Mouse (Mus musculus) frontal cortex, adult 2 months (tissue): ENCODE data around the gene Htr6. TPM values are rescaled to one million over a fixed set of nuclear protein-coding genes. Genes with fewer than 3 reads are reported as not detected.

Experiments used
- DNase-seq, 2 experiments: peaks; one replicate each; pipeline ENCODE4 v3.0.0; 2022; ENCODE audit warnings: low spot score in 1 of 2; ENCODE audit errors: extremely low spot score in 1 of 2
- polyA plus RNA-seq: library from polyadenylated mRNA; depleted of rRNA; stranded (reverse); fragments of >200 nt; gene quantifications from 2 replicates; pipeline ENCODE4 v1.2.3, GENCODE M21; 2012

The Htr6 gene
- polyA plus RNA-seq, 1 experiment = 6.2 TPM

DNA sequence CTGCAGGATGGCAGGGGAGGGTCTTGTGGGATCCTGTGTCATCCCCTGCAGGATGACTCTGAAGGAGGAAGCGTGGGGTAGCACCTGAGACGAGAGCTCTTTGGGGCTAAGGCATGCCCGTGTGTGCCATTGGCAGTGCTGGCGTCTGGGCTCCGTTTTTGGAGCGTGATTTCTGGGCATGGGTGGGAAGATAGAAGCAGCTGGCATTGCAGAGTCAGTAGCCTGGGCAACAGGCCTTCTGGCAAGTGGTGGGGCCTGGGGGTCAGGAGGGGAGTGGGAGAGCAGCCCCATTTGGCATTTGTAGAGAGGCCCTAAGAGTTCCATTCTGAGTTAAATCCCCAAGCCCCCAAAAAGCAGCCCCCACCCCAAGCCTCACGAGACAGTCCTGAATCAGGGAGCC lies 22.6 kb downstream of the Htr6 start:
- DNase-seq = no peak

- peak; percentile 60 to 71 for DNase-seq
These were observed 26.9 kb downstream of the Htr6 start for GRCm38 (mm10) chr4:139048518-139048917.

DNA sequence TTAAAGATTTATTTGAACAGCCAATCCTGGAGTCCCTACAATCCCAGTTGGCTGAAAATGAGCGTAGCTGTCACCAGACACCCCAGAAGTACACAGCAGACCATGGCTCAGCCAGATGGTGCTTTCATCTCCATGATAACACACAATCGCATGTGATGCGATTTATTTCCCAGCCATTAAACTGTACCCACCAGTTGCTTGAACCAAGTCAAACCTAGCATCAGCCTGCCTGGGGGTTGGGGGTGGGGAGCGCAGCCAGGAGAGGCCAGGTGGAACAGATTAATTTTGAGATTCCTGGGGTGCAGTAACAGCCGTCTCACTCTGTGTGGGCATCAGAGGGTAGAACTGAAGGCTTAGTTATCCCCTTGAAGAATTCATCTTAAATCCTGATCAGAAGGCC lies 29.0 kb downstream of the Htr6 start:
- DNase-seq = no peak

- DNase-seq = no peak
These were observed 30.8 kb downstream of the Htr6 start for GRCm38 (mm10) chr4:139044566-139044965.

- DNase-seq = no peak
These were observed 31.8 kb downstream of the Htr6 start for GRCm38 (mm10) chr4:139043600-139043999.

GRCm38 (mm10) chr4:139042611-139043010 lies 32.8 kb downstream of the Htr6 start:
- no peak for DNase-seq

GRCm38 (mm10) chr4:139040084-139040839 lies 35.1 kb downstream of the Htr6 start:
- no peak for DNase-seq

DNA sequence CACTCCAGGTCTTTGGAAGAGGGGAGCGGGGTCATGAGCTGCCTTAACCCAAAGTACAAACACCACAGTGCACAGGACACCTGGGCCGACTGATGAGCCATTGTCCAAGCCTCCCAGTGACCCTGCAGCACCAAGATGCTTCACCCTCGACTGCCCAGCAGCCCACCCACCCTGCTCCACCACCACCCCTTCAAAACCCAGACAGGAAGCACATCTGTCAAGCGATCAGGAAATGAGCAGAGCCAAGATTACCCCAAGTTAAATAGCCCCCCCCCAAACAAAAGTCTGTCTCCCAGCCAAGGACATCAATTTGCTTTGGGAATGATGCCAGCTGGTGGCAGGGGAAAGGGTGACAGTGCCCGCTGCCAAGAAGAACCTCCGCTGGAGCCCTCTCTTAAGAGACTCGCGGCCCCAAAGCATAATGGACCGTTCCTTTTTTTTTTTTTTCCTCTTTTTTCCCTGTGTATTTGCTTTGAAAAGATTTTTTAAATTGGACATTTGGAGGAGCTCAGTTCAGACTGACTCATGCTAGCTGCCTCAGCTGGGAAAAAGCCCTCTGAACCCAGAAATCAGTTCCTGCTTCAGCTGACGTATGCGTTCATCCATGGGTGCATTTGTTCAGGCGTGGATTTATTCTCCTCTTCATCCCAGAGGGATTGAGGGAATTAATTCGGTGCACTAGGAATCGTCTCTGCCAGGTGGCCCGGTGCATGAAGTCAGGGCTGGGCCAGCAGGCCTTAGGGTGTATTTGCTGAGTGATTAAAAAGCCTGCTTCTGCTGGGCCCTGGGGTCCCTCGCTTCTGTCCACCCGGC lies 37.4 kb downstream of the Htr6 start:
- DNase-seq = no peak

- no peak for DNase-seq
These were observed 39.6 kb downstream of the Htr6 start for GRCm38 (mm10) chr4:139035799-139036198.

- DNase-seq = no peak
These were observed 40.4 kb downstream of the Htr6 start for GRCm38 (mm10) chr4:139034942-139035341.

GRCm38 (mm10) chr4:139034540-139034939 lies 40.8 kb downstream of the Htr6 start:
- DNase-seq = no peak

GRCm38 (mm10) chr4:139034010-139034367 lies 41.4 kb downstream of the Htr6 start:
- DNase-seq = peak in 1 of 2 experiments; percentile 47

- DNase-seq = peak in 1 of 2 experiments; percentile 57
These were observed 41.9 kb downstream of the Htr6 start for GRCm38 (mm10) chr4:139033263-139034009.

- DNase-seq = no peak
These were observed 42.8 kb downstream of the Htr6 start for GRCm38 (mm10) chr4:139032521-139032920.

DNA sequence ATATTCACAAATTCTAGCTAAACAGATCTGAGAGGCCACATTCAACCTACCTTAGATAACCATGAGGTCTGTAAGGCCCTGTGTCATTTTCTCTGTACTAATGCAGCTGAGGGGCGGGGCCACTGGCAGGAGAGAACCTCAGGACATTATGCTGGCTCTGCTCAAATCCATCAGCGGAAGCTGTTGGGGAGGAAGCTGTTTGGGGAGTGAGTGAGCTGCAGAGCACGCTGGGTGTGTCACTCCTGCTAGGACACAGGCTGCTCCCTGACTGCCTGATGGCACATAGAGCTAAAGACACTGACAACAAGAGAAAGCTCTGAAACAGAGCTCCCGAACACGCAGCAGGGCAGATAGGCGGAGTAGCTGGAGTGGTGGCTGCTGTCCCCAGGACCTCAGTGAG lies 44.7 kb downstream of the Htr6 start:
- DNase-seq = no peak

DNA sequence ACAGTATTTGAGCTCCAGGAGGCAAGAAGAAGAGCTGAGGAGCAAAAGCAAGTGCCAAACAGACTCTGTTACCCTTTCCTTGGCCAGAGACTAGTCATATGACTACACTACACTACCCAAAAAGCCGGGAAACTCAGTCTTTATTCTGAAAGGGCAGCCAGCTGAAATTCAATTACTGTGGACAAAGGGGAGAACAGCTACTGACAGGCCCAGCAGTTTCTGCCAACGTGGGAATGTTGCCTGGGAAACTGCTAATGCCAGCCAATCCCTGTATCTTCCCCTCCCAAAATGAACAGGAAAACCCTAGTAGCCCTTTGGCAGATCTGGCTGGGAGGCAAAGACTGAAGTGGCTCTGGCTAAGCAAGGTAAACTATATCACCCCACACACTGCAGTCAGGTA lies 51.0 kb downstream of the Htr6 start:
- DNase-seq = peak; percentile 42 to 70

GRCm38 (mm10) chr4:139020385-139020784 lies 55.0 kb downstream of the Htr6 start:
- no peak for DNase-seq

- DNase-seq = no peak
These were observed 56.0 kb downstream of the Htr6 start for GRCm38 (mm10) chr4:139019413-139019812.

GRCm38 (mm10) chr4:139018976-139019375 lies 56.4 kb downstream of the Htr6 start:
- no peak for DNase-seq

GRCm38 (mm10) chr4:139018388-139018787 lies 57.0 kb downstream of the Htr6 start:
- DNase-seq = no peak

DNA sequence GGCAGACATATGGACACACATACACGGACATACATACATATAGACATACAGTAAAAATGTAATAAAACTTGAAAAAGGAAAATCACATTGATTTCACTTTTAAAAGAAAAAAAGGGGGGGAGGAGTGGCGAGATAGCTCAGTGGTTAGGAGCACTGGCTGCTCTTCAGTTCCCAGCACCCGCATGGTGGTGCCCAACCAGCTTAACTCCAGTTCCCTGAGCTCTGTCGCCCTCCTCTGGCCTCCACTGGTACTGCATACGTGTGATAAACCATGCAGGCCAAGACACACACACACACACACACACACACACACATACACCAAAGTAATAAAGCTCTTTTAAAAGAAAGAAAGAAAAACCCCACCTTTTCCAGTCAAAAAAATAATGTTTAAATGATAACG lies 60.6 kb downstream of the Htr6 start:
- no peak for DNase-seq
